Mouse (Mus musculus) kidney, postnatal 36 days (tissue): ENCODE data around the gene Hnrnpf.

Experiments used
- DNase-seq, 2 experiments: peaks; one replicate each; pipeline ENCODE4 v3.0.0; 2021 to 2022; ENCODE audit warnings: mixed read lengths in 2 of 2

The Hnrnpf gene

GRCm38 (mm10) chr6:117892386-117892785, 7.7 kb upstream of the Hnrnpf start:
- no peak for DNase-seq

- DNase-seq, result no peak
Measured at GRCm38 (mm10) chr6:117893435-117893834, 6.7 kb upstream of the Hnrnpf start.

- peak in 1 of 2 experiments; percentile 65 for DNase-seq
Measured at GRCm38 (mm10) chr6:117897800-117898199, 2.3 kb upstream of the Hnrnpf start.

GRCm38 (mm10) chr6:117901510-117902402, 1.6 kb downstream of the Hnrnpf start:
- no peak for DNase-seq

- no peak for DNase-seq
Measured at GRCm38 (mm10) chr6:117902556-117902955, 2.4 kb downstream of the Hnrnpf start.

GRCm38 (mm10) chr6:117903836-117904235, 3.7 kb downstream of the Hnrnpf start:
- DNase-seq, result no peak

- DNase-seq, result peak; percentile 31 to 35
Measured at GRCm38 (mm10) chr6:117905260-117905930, 5.3 kb downstream of the Hnrnpf start.

- DNase-seq, result peak in 1 of 2 experiments; percentile 55
Measured at GRCm38 (mm10) chr6:117906015-117906531, 5.9 kb downstream of the Hnrnpf start.

GRCm38 (mm10) chr6:117906590-117907271, 6.6 kb downstream of the Hnrnpf start:
- peak; percentile 98 to 99 for DNase-seq

- DNase-seq, result peak; percentile 91 to 95
Measured at GRCm38 (mm10) chr6:117907301-117907978, 7.3 kb downstream of the Hnrnpf start.

- DNase-seq, result no peak
Measured at GRCm38 (mm10) chr6:117907979-117908355, 7.8 kb downstream of the Hnrnpf start.

- DNase-seq, result peak; percentile 20 to 27
Measured at GRCm38 (mm10) chr6:117908424-117908900, 8.3 kb downstream of the Hnrnpf start.

- no peak for DNase-seq
Measured at GRCm38 (mm10) chr6:117910120-117910661, 10.1 kb downstream of the Hnrnpf start.

- no peak for DNase-seq
Measured at GRCm38 (mm10) chr6:117914541-117914940, 14.4 kb downstream of the Hnrnpf start.

GRCm38 (mm10) chr6:117916205-117916736, 16.1 kb downstream of the Hnrnpf start:
- DNase-seq, result no peak

GRCm38 (mm10) chr6:117916737-117917426, 16.8 kb downstream of the Hnrnpf start:
- DNase-seq, result peak; percentile 91 to 94

GRCm38 (mm10) chr6:117917576-117917975, 17.5 kb downstream of the Hnrnpf start:
- peak; percentile 80 to 81 for DNase-seq

GRCm38 (mm10) chr6:117918043-117918442, 17.9 kb downstream of the Hnrnpf start:
- DNase-seq, result no peak

- peak; percentile 42 to 50 for DNase-seq
Measured at GRCm38 (mm10) chr6:117920659-117921640, 20.8 kb downstream of the Hnrnpf start.

GRCm38 (mm10) chr6:117922041-117922440, 21.9 kb downstream of the Hnrnpf start:
- no peak for DNase-seq
